Mouse (Mus musculus): ENCODE measurements around the gene St7l. TPM values are rescaled to one million over a fixed set of nuclear protein-coding genes. Genes with fewer than 3 reads are reported as not detected.

The St7l gene
- total RNA-seq, 2 experiments from 2014 or later = 31.7 to 33.7 TPM

- intact Hi-C loops (cut with DNase I) = loop anchor here (10.0 kb wide), 1 partner anchor 246 kb away; no protein-coding TSS in a partner anchor
- DNase-seq (ENCODE audit: low spot score in 2 of 2) = no peak
These were observed 96.5 kb downstream of the St7l start for GRCm38 (mm10) chr3:104960026-104961000.

GRCm38 (mm10) chr3:104961066-104962059, 97.6 kb downstream of the St7l start, which contains the start of gene Wnt2b:
Wnt2b (minus strand) TSS chr3:104961921.
- intact Hi-C loops (cut with DNase I) = loop anchor here (10.0 kb wide), 1 partner anchor 247 kb away; no protein-coding TSS in a partner anchor
- DNase-seq (ENCODE audit: low spot score in 2 of 2) = no peak

- DNase-seq (ENCODE audit: low spot score in 2 of 2) = no peak
- intact Hi-C loops (cut with DNase I) = loop anchor here (10.0 kb wide), 1 partner anchor 247 kb away; no protein-coding TSS in a partner anchor
These were observed 98.4 kb downstream of the St7l start for GRCm38 (mm10) chr3:104962141-104962611.

GRCm38 (mm10) chr3:104962866-104963265, 99.1 kb downstream of the St7l start:
- DNase-seq (ENCODE audit: low spot score in 2 of 2) = no peak
- intact Hi-C loops (cut with DNase I) = loop anchor here (10.0 kb wide), 1 partner anchor 248 kb away; no protein-coding TSS in a partner anchor

- DNase-seq (ENCODE audit: low spot score in 2 of 2) = no peak
- intact Hi-C loops (cut with DNase I) = loop anchor here (10.0 kb wide), 1 partner anchor 249 kb away; no protein-coding TSS in a partner anchor
These were observed 99.8 kb downstream of the St7l start for GRCm38 (mm10) chr3:104963331-104964276.

GRCm38 (mm10) chr3:104965070-104965855, 101.5 kb downstream of the St7l start:
- DNase-seq (ENCODE audit: low spot score in 2 of 2) = no peak

GRCm38 (mm10) chr3:104965991-104966554, 102.3 kb downstream of the St7l start:
- no peak for DNase-seq (ENCODE audit: low spot score in 2 of 2)
- intact Hi-C loops (cut with DNase I) = loop anchor here (10.0 kb wide), 1 partner anchor 251 kb away; no protein-coding TSS in a partner anchor

More at GRCm38 (mm10) chr3:104965070-104965855, 101.5 kb downstream of the St7l start:
- intact Hi-C loops (cut with DNase I) = loop anchor here (10.0 kb wide), 1 partner anchor 250 kb away; no protein-coding TSS in a partner anchor

GRCm38 (mm10) chr3:104967548-104968300, 103.9 kb downstream of the St7l start:
- DNase-seq (ENCODE audit: low spot score in 2 of 2) = peak; percentile 85 to 89
- intact Hi-C loops (cut with DNase I) = loop anchor here (10.0 kb wide), 1 partner anchor 253 kb away; no protein-coding TSS in a partner anchor

Other genes with a start within 250 kb of the St7l start
- 10 to 100 TPM; 73.0 to 75.0 TPM for gene Slc16a1, start 225.3 kb upstream of the St7l start, total RNA-seq (2021)
- under 1 TPM; 0.59 to 0.76 TPM for gene Ppm1j, start 82.9 kb upstream of the St7l start, total RNA-seq (2021)
- not detected for gene Fam19a3, start 82.2 kb upstream of the St7l start, total RNA-seq (2021)
- gene Rhoc, start 75.6 kb upstream of the St7l start, total RNA-seq (2021) = 10 to 100 TPM; 35.2 to 36.6 TPM
- gene Mov10, start 45.4 kb upstream of the St7l start, total RNA-seq (2021) = 10 to 100 TPM in 1 of 2 experiments, 1 to 10 TPM in 1; 8.9 to 12.1 TPM
- 10 to 100 TPM; 35.8 to 43.4 TPM for gene Capza1, start 500 bp downstream of the St7l start, total RNA-seq (2021)
- gene Wnt2b, start 97.9 kb downstream of the St7l start, total RNA-seq (2021) = 1 to 10 TPM; 2.5 to 3.4 TPM
- 10 to 100 TPM; 28.3 to 31.0 TPM for gene Cttnbp2nl, start 189.1 kb downstream of the St7l start, total RNA-seq (2021)
- gene 4930564D02Rik, start 202.8 kb downstream of the St7l start, total RNA-seq (2021) = not detected

Data from left cerebral cortex, postnatal 14 days (tissue).